Mouse (Mus musculus) neural tube, embryonic 12.5 days (tissue): Measurements from ENCODE around the gene Yjefn3. TPM values are rescaled to one million over a fixed set of nuclear protein-coding genes. Genes with fewer than 3 reads are reported as not detected.

Experiments
- ATAC-seq: fragments of 200-750 bp; cut with Nextera tagmentation; 2 replicates; pipeline ENCODE4 v1.8.0; 2017; ENCODE audit warnings: low read depth, mild to moderate bottlenecking, moderate TSS enrichment, moderate library complexity; ENCODE audit not compliant: low FRiP score
- H3K27ac ChIP-seq: fragments of 300-500 bp; sonication (generic); 2 replicates; pipeline ENCODE4 v1.5.1; 2016
- H3K27me3 ChIP-seq: fragments of 300-500 bp; sonication (generic); replicated peaks from 2 replicates; pipeline ENCODE4 v1.6.1; 2016; ENCODE audit warnings: mild to moderate bottlenecking
- H3K36me3 ChIP-seq: fragments of 300-500 bp; sonication (generic); 2 replicates; pipeline ENCODE4 v1.6.1; 2016; ENCODE audit warnings: mild to moderate bottlenecking
- H3K4me1 ChIP-seq: fragments of 300-500 bp; sonication (generic); 2 replicates; pipeline ENCODE4 v1.6.1; 2016
- H3K4me2 ChIP-seq: fragments of 300-500 bp; sonication (generic); replicated peaks from 2 replicates; pipeline ENCODE4 v1.6.1; 2016; ENCODE audit warnings: mild to moderate bottlenecking
- H3K4me3 ChIP-seq: fragments of 300-500 bp; sonication (generic); 2 replicates; pipeline ENCODE4 v1.5.1; 2016
- H3K9ac ChIP-seq: fragments of 300-500 bp; sonication (generic); 2 replicates; pipeline ENCODE4 v1.6.1; 2016; ENCODE audit warnings: mild to moderate bottlenecking
- H3K9me3 ChIP-seq: fragments of 300-500 bp; sonication (generic); 2 replicates; pipeline ENCODE4 v1.6.1; 2016; ENCODE audit warnings: mild to moderate bottlenecking
- WGBS: fragments of 180-500 bp; shearing (Covaris S2); methylation state at CpG from one replicate; pipeline ENCODE4 v1.1.7; 2016; 5-methylcytosine and 5-hydroxymethylcytosine counted together
- polyA plus RNA-seq: library from polyadenylated mRNA; unstranded; fragments of >200 nt; fragmentation: Nextera tagmentation; extraction: Ambion mirVana; gene quantifications from 2 replicates; pipeline ENCODE4 v1.2.1, GENCODE M21; 2016

The Yjefn3 gene
- polyA plus RNA-seq, 1 experiment from 2014 or later, result 8.4 TPM

GRCm38 (mm10) chr8:69876097-69876496 is 26.4 kb downstream of the Yjefn3 start:
- H3K4me3 ChIP-seq, result no peak overlapping the region
- 0 out of 2 replicates have a peak, but pooled peaks cover under 1% of the 10 kb centered on the region for H3K4me1 ChIP-seq
- no peak overlapping the region for H3K9ac ChIP-seq
- H3K27ac ChIP-seq, result no peak overlapping the region
- H3K27me3 ChIP-seq, result peaks cover 30% of the 10 kb centered on the region
- no peaks in the 10 kb centered on the region for H3K9me3 ChIP-seq
- peaks cover 15% of the 10 kb centered on the region for H3K36me3 ChIP-seq
- no peak for ATAC-seq
- WGBS, result 54% methylated on average over 10 of the region's 10 CpGs
- H3K4me2 ChIP-seq, result no peak overlapping the region

GRCm38 (mm10) chr8:69874654-69875053 is 27.9 kb downstream of the Yjefn3 start:
- Histone ChIP-seq H3K9me3 (no peaks in the 10 kb centered on the region), H3K4me1 (no peaks in the 10 kb centered on the region), H3K4me3 (no peak overlapping the region), H3K36me3 (peaks cover 27% of the 10 kb centered on the region), H3K4me2 (no peak overlapping the region), H3K9ac (no peak overlapping the region), H3K27me3 (peaks cover 15% of the 10 kb centered on the region), H3K27ac (no peak overlapping the region)
- ATAC-seq, result no peak
- 88% methylated on average over 13 of the region's 13 CpGs for WGBS

GRCm38 (mm10) chr8:69874155-69874554 is 28.4 kb downstream of the Yjefn3 start:
- Histone ChIP-seq H3K36me3 (peaks cover 27% of the 10 kb centered on the region), H3K9ac (no peak overlapping the region), H3K4me1 (no peaks in the 10 kb centered on the region), H3K27me3 (peaks cover 10% of the 10 kb centered on the region), H3K27ac (no peak overlapping the region), H3K4me2 (no peak overlapping the region), H3K4me3 (no peak overlapping the region), H3K9me3 (no peaks in the 10 kb centered on the region)
- ATAC-seq, result no peak
- WGBS, result 14% methylated on average over 9 of the region's 9 CpGs

GRCm38 (mm10) chr8:69870907-69871306 is 31.6 kb downstream of the Yjefn3 start:
- no peak overlapping the region for H3K4me3 ChIP-seq
- H3K27me3 ChIP-seq, result 0 out of 2 replicates have a peak, but pooled peaks cover 3% of the 10 kb centered on the region
- no peak overlapping the region for H3K9ac ChIP-seq
- H3K36me3 ChIP-seq, result peaks cover 31% of the 10 kb centered on the region
- no peak overlapping the region for H3K4me2 ChIP-seq
- no peaks in the 10 kb centered on the region for H3K4me1 ChIP-seq
- no peak for ATAC-seq
- 87% methylated on average over 6 of the region's 6 CpGs for WGBS
- no peak overlapping the region for H3K27ac ChIP-seq
- H3K9me3 ChIP-seq, result no peaks in the 10 kb centered on the region

GRCm38 (mm10) chr8:69870003-69870765 is 32.3 kb downstream of the Yjefn3 start:
- peaks cover 33% of the 10 kb centered on the region for H3K36me3 ChIP-seq
- H3K4me2 ChIP-seq, result no peak overlapping the region
- no peak for ATAC-seq
- no peak overlapping the region for H3K27ac ChIP-seq
- WGBS, result 90% methylated on average over 11 of the region's 11 CpGs
- H3K9me3 ChIP-seq, result no peaks in the 10 kb centered on the region
- H3K9ac ChIP-seq, result no peak overlapping the region
- H3K4me1 ChIP-seq, result no peaks in the 10 kb centered on the region
- H3K27me3 ChIP-seq, result 0 out of 2 replicates have a peak, but pooled peaks cover 3% of the 10 kb centered on the region
- no peak overlapping the region for H3K4me3 ChIP-seq

GRCm38 (mm10) chr8:69867696-69868326 is 34.7 kb downstream of the Yjefn3 start:
- WGBS, result 85% methylated on average over 5 of the region's 5 CpGs
- Histone ChIP-seq H3K4me2 (no peak overlapping the region), H3K36me3 (peaks cover 44% of the 10 kb centered on the region)

GRCm38 (mm10) chr8:69864180-69864579 is 38.3 kb downstream of the Yjefn3 start:
- H3K9ac ChIP-seq, result 0 out of 2 replicates have a peak overlapping the region, but pooled peaks have one; percentile 10
- no peak for ATAC-seq
- H3K4me1 ChIP-seq, result no peaks in the 10 kb centered on the region
- H3K36me3 ChIP-seq, result peaks cover 36% of the 10 kb centered on the region
- no peak overlapping the region for H3K27ac ChIP-seq
- H3K27me3 ChIP-seq, result no peaks in the 10 kb centered on the region
- no peak overlapping the region for H3K4me2 ChIP-seq
- no peaks in the 10 kb centered on the region for H3K9me3 ChIP-seq
- 80% methylated on average over 5 of the region's 5 CpGs for WGBS
- no peak overlapping the region for H3K4me3 ChIP-seq

More at GRCm38 (mm10) chr8:69867696-69868326, 34.7 kb downstream of the Yjefn3 start:
- Histone ChIP-seq H3K9ac (no peak overlapping the region), H3K4me1 (no peaks in the 10 kb centered on the region), H3K9me3 (no peaks in the 10 kb centered on the region), H3K27me3 (no peaks in the 10 kb centered on the region), H3K27ac (no peak overlapping the region), H3K4me3 (no peak overlapping the region)
- no peak for ATAC-seq

- WGBS, result 87% methylated on average over 5 of the region's 5 CpGs
- H3K4me1 ChIP-seq, result no peaks in the 10 kb centered on the region
- no peak overlapping the region for H3K9ac ChIP-seq
- H3K4me3 ChIP-seq, result no peak overlapping the region
- no peak overlapping the region for H3K4me2 ChIP-seq
- no peaks in the 10 kb centered on the region for H3K9me3 ChIP-seq
- H3K27me3 ChIP-seq, result no peaks in the 10 kb centered on the region
- ATAC-seq, result no peak
- H3K27ac ChIP-seq, result no peak overlapping the region
- H3K36me3 ChIP-seq, result peaks cover 39% of the 10 kb centered on the region
Measured at GRCm38 (mm10) chr8:69863387-69864020, 39.0 kb downstream of the Yjefn3 start.

- Histone ChIP-seq H3K36me3 (peaks cover 39% of the 10 kb centered on the region), H3K4me3 (no peak overlapping the region), H3K4me2 (no peak overlapping the region), H3K9me3 (no peaks in the 10 kb centered on the region), H3K4me1 (no peaks in the 10 kb centered on the region), H3K9ac (no peak overlapping the region), H3K27ac (no peak overlapping the region), H3K27me3 (no peaks in the 10 kb centered on the region)
- 74% methylated on average over 2 of the region's 2 CpGs for WGBS
- ATAC-seq, result no peak
Measured at GRCm38 (mm10) chr8:69861251-69861650, 41.3 kb downstream of the Yjefn3 start.

- Histone ChIP-seq H3K27me3 (no peaks in the 10 kb centered on the region), H3K36me3 (peaks cover 35% of the 10 kb centered on the region), H3K27ac (no peak overlapping the region), H3K9me3 (no peaks in the 10 kb centered on the region), H3K4me3 (no peak overlapping the region), H3K4me1 (no peaks in the 10 kb centered on the region), H3K4me2 (no peak overlapping the region), H3K9ac (no peak overlapping the region)
- 59% methylated on average over 4 of the region's 4 CpGs for WGBS
- ATAC-seq, result no peak
Measured at GRCm38 (mm10) chr8:69860807-69861206, 41.7 kb downstream of the Yjefn3 start.

GRCm38 (mm10) chr8:69853869-69854268 is 48.6 kb downstream of the Yjefn3 start:
- 93% methylated on average over 10 of the region's 10 CpGs for WGBS
- Histone ChIP-seq H3K4me3 (no peak overlapping the region), H3K9me3 (no peaks in the 10 kb centered on the region), H3K36me3 (0 out of 2 replicates have a peak, but pooled peaks cover under 1% of the 10 kb centered on the region), H3K4me1 (no peaks in the 10 kb centered on the region), H3K27ac (no peak overlapping the region), H3K9ac (no peak overlapping the region), H3K4me2 (no peak overlapping the region), H3K27me3 (no peaks in the 10 kb centered on the region)
- no peak for ATAC-seq

- Histone ChIP-seq H3K27me3 (no peaks in the 10 kb centered on the region), H3K9ac (no peak overlapping the region), H3K27ac (no peak overlapping the region), H3K36me3 (no peaks in the 10 kb centered on the region), H3K4me2 (no peak overlapping the region), H3K4me1 (no peaks in the 10 kb centered on the region), H3K9me3 (no peaks in the 10 kb centered on the region), H3K4me3 (no peak overlapping the region)
- no peak for ATAC-seq
- WGBS, result 85% methylated on average over 7 of the region's 7 CpGs
Measured at GRCm38 (mm10) chr8:69850926-69851506, 51.5 kb downstream of the Yjefn3 start.
